Mouse (Mus musculus) heart, postnatal 0 days (tissue): ENCODE measurements at regions not wholly inside any gene's neighbourhood (a gene's known extent, or its start where the extent isn't known, plus 50 kb on each side); places are given as distances from the start of the nearest gene placed in this dataset.

Source experiments
- ATAC-seq: fragments of 200-750 bp; cut with Nextera tagmentation; 2 replicates; pipeline ENCODE4 v1.8.0; 2017; ENCODE audit warnings: low read depth, moderate number of reproducible peaks, moderate library complexity; ENCODE audit not compliant: insufficient read depth
- DNase-seq: peaks from one replicate; pipeline ENCODE4 v3.0.0-alpha.2; 2016; ENCODE audit warnings: low spot score
- H3K27ac ChIP-seq: fragments of 300-500 bp; sonication (generic); 2 replicates; pipeline ENCODE4 v1.5.1; 2014; ENCODE audit warnings: low read depth, mild to moderate bottlenecking
- H3K27me3 ChIP-seq: fragments of 300-500 bp; sonication (generic); 2 replicates; pipeline ENCODE4 v1.6.1; 2014; ENCODE audit warnings: low read length, mixed read lengths; ENCODE audit not compliant: control insufficient read depth, insufficient read depth
- H3K36me3 ChIP-seq: fragments of 300-500 bp; sonication (generic); replicated peaks from 2 replicates; pipeline ENCODE4 v1.6.1; 2014; ENCODE audit warnings: low read length, mixed read lengths; ENCODE audit not compliant: control insufficient read depth, insufficient read depth
- H3K4me1 ChIP-seq: fragments of 300-500 bp; sonication (generic); 2 replicates; pipeline ENCODE4 v1.6.1; 2014; ENCODE audit warnings: antibody characterized with exemption; ENCODE audit not compliant: control insufficient read depth, insufficient read depth
- H3K4me2 ChIP-seq: fragments of 300-500 bp; sonication (generic); 2 replicates; pipeline ENCODE4 v1.6.1; 2014; ENCODE audit warnings: low read depth, mild to moderate bottlenecking, low read length, moderate library complexity
- H3K4me3 ChIP-seq: fragments of 300-500 bp; sonication (generic); 2 replicates; pipeline ENCODE4 v1.5.1; 2014; ENCODE audit warnings: low read depth, low read length
- H3K9ac ChIP-seq: fragments of 300-500 bp; sonication (generic); replicated peaks from 2 replicates; pipeline ENCODE4 v1.6.1; 2014; ENCODE audit warnings: low read depth, low read length, mixed read lengths
- H3K9me3 ChIP-seq: fragments of 300-500 bp; sonication (generic); replicated peaks from 2 replicates; pipeline ENCODE4 v1.6.1; 2016; ENCODE audit warnings: low read length; ENCODE audit not compliant: control insufficient read depth
- CTCF ChIP-seq: IDR thresholded peaks from 2 replicates; pipeline ENCODE4 v1.5.1; 2016; ENCODE audit warnings: antibody characterized with exemption, control low read depth, low read depth
- EP300 ChIP-seq: IDR thresholded peaks from 2 replicates; pipeline ENCODE4 v1.6.1; 2016; ENCODE audit warnings: antibody characterized with exemption, low read depth
- WGBS: fragments of 180-500 bp; shearing (Covaris S2); extraction: QIAGEN DNeasy Blood & Tissue Kit; methylation state at CpG from one replicate; pipeline ENCODE4 v1.1.7; 2014; 5-methylcytosine and 5-hydroxymethylcytosine counted together

DNA sequence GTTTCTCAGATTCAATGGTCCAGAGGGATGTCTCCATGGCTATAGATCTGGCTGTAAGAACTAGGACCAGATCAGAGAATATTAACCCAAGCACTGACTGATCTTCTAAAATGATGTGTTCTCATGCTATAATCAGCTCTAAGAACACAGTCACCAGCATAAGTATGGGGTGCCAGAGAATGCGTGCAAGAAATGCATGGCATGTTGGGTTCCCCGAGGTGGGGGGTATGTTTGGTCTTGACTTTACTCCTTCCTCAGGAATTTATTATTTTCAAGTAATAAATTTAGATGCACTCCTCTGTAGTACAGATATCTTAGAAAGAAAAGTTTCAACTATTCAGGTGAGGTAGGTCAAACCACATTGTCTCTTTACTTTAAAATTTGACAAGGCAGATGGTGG is 246.5 kb upstream of the Pik3r1 start:
- Histone ChIP-seq H3K36me3 (no peaks in the 10 kb centered on the region), H3K9me3 (no peaks in the 10 kb centered on the region), H3K27ac (no peak overlapping the region), H3K27me3 (no peaks in the 10 kb centered on the region), H3K4me3 (no peak overlapping the region), H3K4me2 (no peak overlapping the region), H3K4me1 (no peaks in the 10 kb centered on the region), H3K9ac (no peak overlapping the region)
- 67% methylated on average over 2 of the region's 2 CpGs for WGBS
- no peak for DNase-seq
- no peak for ATAC-seq
- TF ChIP-seq EP300 (no peak), CTCF (no peak)

DNA sequence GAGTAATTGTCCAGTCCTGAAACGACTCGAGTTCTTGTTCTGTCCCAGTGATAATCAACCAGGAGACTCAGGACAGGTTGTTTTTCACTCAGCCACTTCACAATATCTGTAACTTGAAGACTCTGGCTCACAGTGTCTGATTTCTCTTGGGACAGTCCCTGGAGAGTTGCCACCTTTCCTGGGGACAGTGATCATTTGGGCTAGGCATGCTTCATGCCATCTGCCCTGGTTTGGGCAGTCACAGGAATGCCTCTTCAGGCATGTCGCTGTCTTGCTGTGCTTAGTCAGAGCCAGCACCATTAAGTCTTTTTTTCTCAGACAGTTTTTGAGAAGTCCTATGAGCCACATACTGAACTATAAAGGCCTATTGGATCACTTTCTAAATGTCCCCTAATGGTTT is 246.9 kb upstream of the Pik3r1 start:
- Histone ChIP-seq H3K9ac (no peak overlapping the region), H3K4me2 (no peak overlapping the region), H3K36me3 (no peaks in the 10 kb centered on the region), H3K4me3 (no peak overlapping the region), H3K4me1 (no peaks in the 10 kb centered on the region), H3K9me3 (no peaks in the 10 kb centered on the region), H3K27ac (no peak overlapping the region), H3K27me3 (no peaks in the 10 kb centered on the region)
- 39% methylated on average over 3 of the region's 3 CpGs for WGBS
- DNase-seq = no peak
- no peak for ATAC-seq
- TF ChIP-seq CTCF (no peak), EP300 (no peak)

DNA sequence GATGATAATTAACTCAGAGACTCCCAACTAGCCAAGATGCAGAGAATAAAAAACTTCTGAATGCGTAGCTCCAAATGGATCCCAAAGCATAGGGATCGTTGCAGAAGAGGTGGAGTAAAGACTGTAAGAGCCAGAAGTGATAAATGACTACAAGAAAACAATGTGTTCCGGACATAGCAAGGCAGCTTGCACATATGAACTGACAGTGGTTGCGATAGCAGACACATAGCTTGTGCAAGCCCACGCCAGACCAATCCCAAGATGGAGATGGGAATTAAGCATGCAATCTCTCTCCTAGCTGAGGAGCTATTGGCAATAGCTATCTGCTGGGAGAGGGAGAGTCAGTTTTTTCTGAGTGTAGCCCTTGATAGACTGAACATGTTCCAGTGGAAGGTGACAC is 248.5 kb upstream of the Pik3r1 start:
- H3K9ac ChIP-seq = no peak overlapping the region
- H3K9me3 ChIP-seq = no peaks in the 10 kb centered on the region
- 87% methylated on average over 5 of the region's 5 CpGs for WGBS
- no peaks in the 10 kb centered on the region for H3K4me1 ChIP-seq
- TF ChIP-seq EP300 (no peak), CTCF (no peak)
- no peak overlapping the region for H3K27ac ChIP-seq
- DNase-seq (no peak), ATAC-seq (no peak)
- no peaks in the 10 kb centered on the region for H3K27me3 ChIP-seq
- H3K4me2 ChIP-seq = no peak overlapping the region
- no peak overlapping the region for H3K4me3 ChIP-seq
- H3K36me3 ChIP-seq = no peaks in the 10 kb centered on the region

GRCm38 (mm10) chr13:102022273-102022672 is 254.3 kb upstream of the Pik3r1 start:
- ATAC-seq (no peak), DNase-seq (no peak)
- TF ChIP-seq CTCF = no peak
- TF ChIP-seq EP300 = no peak
- Histone ChIP-seq H3K27ac (no peak overlapping the region), H3K27me3 (no peaks in the 10 kb centered on the region), H3K4me3 (no peak overlapping the region), H3K9ac (no peak overlapping the region), H3K9me3 (no peaks in the 10 kb centered on the region), H3K4me2 (no peak overlapping the region), H3K4me1 (no peaks in the 10 kb centered on the region), H3K36me3 (no peaks in the 10 kb centered on the region)
- WGBS = 80% methylated on average over 1 of the region's 1 CpGs

GRCm38 (mm10) chr13:102022757-102023156 is 254.7 kb upstream of the Pik3r1 start:
- DNase-seq (no peak), ATAC-seq (no peak)
- H3K9me3 ChIP-seq = no peaks in the 10 kb centered on the region
- no peaks in the 10 kb centered on the region for H3K4me1 ChIP-seq
- no peak overlapping the region for H3K4me3 ChIP-seq
- no peak overlapping the region for H3K4me2 ChIP-seq
- TF ChIP-seq CTCF (no peak), EP300 (no peak)
- no peak overlapping the region for H3K27ac ChIP-seq
- H3K9ac ChIP-seq = no peak overlapping the region
- 90% methylated on average over 4 of the region's 4 CpGs for WGBS
- no peaks in the 10 kb centered on the region for H3K27me3 ChIP-seq
- H3K36me3 ChIP-seq = no peaks in the 10 kb centered on the region

DNA sequence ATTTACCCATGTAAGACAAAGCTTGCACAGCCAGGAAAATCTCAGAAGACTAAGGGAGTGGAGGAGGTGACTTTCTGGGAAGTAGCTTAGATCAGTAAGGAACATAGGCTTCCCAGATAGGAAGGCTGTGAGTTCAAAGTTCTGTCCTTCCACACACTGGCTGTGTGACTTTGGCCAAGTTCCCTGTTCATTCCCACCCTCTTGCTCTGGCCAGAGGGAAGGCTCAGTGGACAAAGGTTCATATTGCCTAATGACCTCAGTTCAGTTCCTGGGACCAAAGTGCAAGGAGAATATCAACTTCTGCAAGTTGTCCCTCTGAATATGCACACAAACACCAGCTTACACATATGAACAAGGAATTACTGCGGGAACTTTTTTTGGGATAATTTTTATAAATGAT is 255.6 kb upstream of the Pik3r1 start:
- H3K4me3 ChIP-seq = no peak overlapping the region
- H3K9ac ChIP-seq = no peak overlapping the region
- no peak overlapping the region for H3K4me2 ChIP-seq
- no peak for TF ChIP-seq CTCF
- ATAC-seq (no peak), DNase-seq (no peak)
- H3K4me1 ChIP-seq = no peaks in the 10 kb centered on the region
- H3K27ac ChIP-seq = no peak overlapping the region
- WGBS = 100% methylated on average over 1 of the region's 1 CpGs
- H3K27me3 ChIP-seq = no peaks in the 10 kb centered on the region
- no peaks in the 10 kb centered on the region for H3K36me3 ChIP-seq
- H3K9me3 ChIP-seq = no peaks in the 10 kb centered on the region
